Mouse (Mus musculus) forebrain, embryonic 16.5 days (tissue): ENCODE results near the gene Brd3. TPM values are rescaled to one million over a fixed set of nuclear protein-coding genes. Genes with fewer than 3 reads are reported as not detected.
A peak's percentile ranks its signal among the peaks of the same experiment; 100 is the strongest.

Experiments used
- ATAC-seq: fragments of 200-750 bp; cut with Nextera tagmentation; 2 replicates; pipeline ENCODE4 v1.8.0; 2017; ENCODE audit warnings: mild to moderate bottlenecking, moderate library complexity
- H3K27ac ChIP-seq: fragments of 300-500 bp; sonication (generic); 2 replicates; pipeline ENCODE4 v1.5.1; 2014; ENCODE audit warnings: low read length, control low read depth
- H3K27me3 ChIP-seq: fragments of 300-500 bp; sonication (generic); replicated peaks from 2 replicates; pipeline ENCODE4 v1.6.1; 2014; ENCODE audit warnings: low read length; ENCODE audit not compliant: control insufficient read depth, insufficient read depth
- H3K36me3 ChIP-seq: fragments of 300-500 bp; sonication (generic); 2 replicates; pipeline ENCODE4 v1.6.1; 2014; ENCODE audit not compliant: control insufficient read depth, insufficient read depth
- H3K4me1 ChIP-seq: fragments of 300-500 bp; sonication (generic); replicated peaks from 2 replicates; pipeline ENCODE4 v1.6.1; 2014; ENCODE audit warnings: low read length; ENCODE audit not compliant: control insufficient read depth, insufficient read depth
- H3K4me2 ChIP-seq: fragments of 300-500 bp; sonication (generic); 2 replicates; pipeline ENCODE4 v1.6.1; 2014; ENCODE audit warnings: mild to moderate bottlenecking, low read length, control low read depth
- H3K4me3 ChIP-seq: fragments of 300-500 bp; sonication (generic); replicated peaks from 2 replicates; pipeline ENCODE4 v1.5.1; 2014; ENCODE audit warnings: mild to moderate bottlenecking, low read length, control low read depth
- H3K9ac ChIP-seq: fragments of 300-500 bp; sonication (generic); replicated peaks from 2 replicates; pipeline ENCODE4 v1.6.1; 2014; ENCODE audit warnings: low read depth, low read length, control low read depth
- H3K9me3 ChIP-seq: fragments of 300-500 bp; sonication (generic); 2 replicates; pipeline ENCODE4 v1.6.1; 2016; ENCODE audit warnings: low read length; ENCODE audit not compliant: control insufficient read depth
- WGBS: fragments of 180-500 bp; shearing (Covaris S2); extraction: QIAGEN DNeasy Blood & Tissue Kit; methylation state at CpG from one replicate; pipeline ENCODE4 v1.1.7; 2014; 5-methylcytosine and 5-hydroxymethylcytosine counted together
- polyA plus RNA-seq: library from polyadenylated mRNA; unstranded; fragments of >200 nt; fragmentation: Nextera tagmentation; extraction: Ambion mirVana; gene quantifications from 2 replicates; pipeline ENCODE4 v1.2.1, GENCODE M21; 2015

Gene Brd3
- polyA plus RNA-seq, 1 experiment from 2014 or later: 153 TPM

DNA sequence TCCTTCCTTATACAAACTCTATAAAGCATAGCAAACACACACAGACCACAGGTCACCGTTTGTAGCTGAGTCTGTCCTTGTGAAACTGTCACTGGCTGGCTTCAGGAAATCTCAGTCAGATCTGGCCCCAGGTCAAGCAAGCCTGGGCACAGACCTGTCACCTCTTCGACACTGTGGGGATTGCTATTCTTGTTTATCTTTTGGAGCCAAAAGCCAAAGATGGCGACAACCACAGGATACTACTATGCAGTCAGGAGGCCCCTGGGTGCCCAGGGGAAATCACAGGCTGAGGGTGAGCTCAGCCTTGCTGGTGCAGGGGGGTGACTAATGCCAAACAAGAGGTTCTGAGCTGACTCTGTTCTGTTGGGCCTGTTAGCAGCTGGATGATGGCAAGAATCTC lies 91.0 kb downstream of the Brd3 start:
- Histone ChIP-seq H3K9ac (no peak overlapping the region), H3K27ac (no peak overlapping the region), H3K36me3 (no peaks in the 10 kb centered on the region), H3K4me1 (peaks cover 59% of the 10 kb centered on the region), H3K4me2 (no peak overlapping the region), H3K4me3 (no peak overlapping the region), H3K9me3 (no peaks in the 10 kb centered on the region), H3K27me3 (no peaks in the 10 kb centered on the region)
- 50% methylated on average over 3 of the region's 3 CpGs for WGBS
- no peak for ATAC-seq

DNA sequence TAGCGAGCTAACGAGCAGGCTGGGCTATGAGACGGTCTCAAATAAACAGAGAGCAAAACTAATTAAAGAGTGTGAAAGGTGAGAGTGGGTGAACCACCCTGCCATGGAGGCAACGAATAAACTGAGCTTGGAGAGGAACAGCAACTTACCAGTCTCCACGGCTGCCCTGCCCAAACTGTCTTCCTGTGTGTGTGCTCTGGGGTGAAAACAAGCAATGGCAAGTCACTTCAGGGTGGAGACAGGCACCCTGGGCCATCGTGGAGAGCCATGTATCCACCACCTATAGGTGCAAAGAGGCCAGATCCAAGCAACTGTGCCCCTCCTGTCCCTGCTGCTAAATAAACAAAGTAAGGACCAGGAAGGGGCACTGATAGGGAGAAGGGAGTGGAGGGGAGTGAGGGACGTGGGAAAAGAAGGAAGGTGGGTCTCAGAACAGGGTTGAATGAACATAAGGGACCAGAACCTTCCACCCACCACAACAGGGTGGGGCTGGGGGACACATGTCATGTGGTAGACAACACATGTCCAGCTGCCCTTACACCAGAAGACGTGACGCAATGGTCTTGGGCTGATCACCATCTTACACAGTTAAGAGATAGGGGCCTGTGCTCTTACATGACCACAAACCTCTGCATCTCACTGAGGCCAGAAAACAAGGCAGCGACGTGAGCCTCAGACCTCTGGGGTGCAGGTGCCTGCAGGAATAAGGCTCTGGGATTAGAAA lies 92.2 kb downstream of the Brd3 start:
- Histone ChIP-seq H3K4me2 (no peak overlapping the region), H3K27ac (no peak overlapping the region)
- 61% methylated on average over 11 of the region's 11 CpGs for WGBS

GRCm38 (mm10) chr2:27413936-27414657 lies 93.4 kb downstream of the Brd3 start:
- H3K27ac ChIP-seq: peak overlapping the region; percentile 46
- 8% methylated on average over 16 of the region's 16 CpGs for WGBS
- H3K27me3 ChIP-seq: no peaks in the 10 kb centered on the region
- H3K36me3 ChIP-seq: no peaks in the 10 kb centered on the region
- peak; percentile 70 for ATAC-seq
- peak overlapping the region; percentile 39 for H3K4me2 ChIP-seq
- peaks cover 57% of the 10 kb centered on the region for H3K4me1 ChIP-seq
- no peak overlapping the region for H3K4me3 ChIP-seq
- H3K9ac ChIP-seq: peak overlapping the region; percentile 37
- no peaks in the 10 kb centered on the region for H3K9me3 ChIP-seq

More for the DNA sequence above, 92.2 kb downstream of the Brd3 start:
- H3K4me1 ChIP-seq: peaks cover 57% of the 10 kb centered on the region
- no peaks in the 10 kb centered on the region for H3K9me3 ChIP-seq
- ATAC-seq: no peak
- H3K9ac ChIP-seq: no peak overlapping the region
- H3K36me3 ChIP-seq: no peaks in the 10 kb centered on the region
- no peak overlapping the region for H3K4me3 ChIP-seq
- no peaks in the 10 kb centered on the region for H3K27me3 ChIP-seq

GRCm38 (mm10) chr2:27413582-27413935 lies 93.9 kb downstream of the Brd3 start:
- peaks cover 56% of the 10 kb centered on the region for H3K4me1 ChIP-seq
- peak overlapping the region; percentile 37; the same call in 1 of the 2 replicates for H3K9ac ChIP-seq
- 6% methylated on average over 2 of the region's 2 CpGs for WGBS
- H3K4me2 ChIP-seq: peak overlapping the region; percentile 39
- H3K4me3 ChIP-seq: no peak overlapping the region
- no peak for ATAC-seq
- H3K36me3 ChIP-seq: no peaks in the 10 kb centered on the region
- no peaks in the 10 kb centered on the region for H3K27me3 ChIP-seq
- peak overlapping the region; percentile 39 for H3K27ac ChIP-seq
- no peaks in the 10 kb centered on the region for H3K9me3 ChIP-seq

DNA sequence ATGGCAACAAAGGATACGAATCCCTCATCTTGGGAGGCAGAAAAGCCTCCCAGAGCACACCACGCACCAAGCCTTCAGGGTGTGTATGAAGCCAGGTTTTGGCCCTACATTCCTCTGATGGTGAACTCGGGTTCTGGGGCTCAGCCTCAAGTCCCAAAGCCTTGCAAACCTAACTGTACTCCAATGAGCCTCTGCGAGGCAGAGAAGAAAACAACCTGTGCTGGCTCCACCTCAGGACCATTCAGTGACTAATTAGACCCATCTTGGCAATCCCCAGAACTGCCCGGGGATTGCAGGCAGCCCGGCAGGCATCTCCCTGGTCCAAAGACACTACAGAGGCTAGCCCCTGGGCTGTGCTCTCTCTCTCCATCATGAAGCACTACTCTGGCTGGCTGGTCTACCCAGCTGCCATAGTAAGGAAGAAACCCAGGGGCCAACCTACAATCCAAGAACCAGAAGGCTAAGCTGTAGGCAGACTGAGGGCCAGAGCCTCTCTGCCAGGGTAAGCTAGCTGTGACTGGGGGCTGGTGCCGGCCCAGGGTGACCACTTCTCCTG lies 95.1 kb downstream of the Brd3 start:
- Histone ChIP-seq H3K9me3 (no peaks in the 10 kb centered on the region), H3K27me3 (no peaks in the 10 kb centered on the region), H3K4me2 (peak overlapping the region; percentile 21; the same call in 1 of the 2 replicates), H3K4me1 (peaks cover 47% of the 10 kb centered on the region), H3K4me3 (no peak overlapping the region), H3K9ac (0 out of 2 replicates have a peak overlapping the region, but pooled peaks have one; percentile 16), H3K36me3 (no peaks in the 10 kb centered on the region), H3K27ac (peak overlapping the region; percentile 80)
- WGBS: 11% methylated on average over 7 of the region's 7 CpGs
- peak; percentile 15; the same call in 1 of the 2 replicates for ATAC-seq

GRCm38 (mm10) chr2:27411688-27412174 lies 95.7 kb downstream of the Brd3 start:
- no peak overlapping the region for H3K9ac ChIP-seq

DNA sequence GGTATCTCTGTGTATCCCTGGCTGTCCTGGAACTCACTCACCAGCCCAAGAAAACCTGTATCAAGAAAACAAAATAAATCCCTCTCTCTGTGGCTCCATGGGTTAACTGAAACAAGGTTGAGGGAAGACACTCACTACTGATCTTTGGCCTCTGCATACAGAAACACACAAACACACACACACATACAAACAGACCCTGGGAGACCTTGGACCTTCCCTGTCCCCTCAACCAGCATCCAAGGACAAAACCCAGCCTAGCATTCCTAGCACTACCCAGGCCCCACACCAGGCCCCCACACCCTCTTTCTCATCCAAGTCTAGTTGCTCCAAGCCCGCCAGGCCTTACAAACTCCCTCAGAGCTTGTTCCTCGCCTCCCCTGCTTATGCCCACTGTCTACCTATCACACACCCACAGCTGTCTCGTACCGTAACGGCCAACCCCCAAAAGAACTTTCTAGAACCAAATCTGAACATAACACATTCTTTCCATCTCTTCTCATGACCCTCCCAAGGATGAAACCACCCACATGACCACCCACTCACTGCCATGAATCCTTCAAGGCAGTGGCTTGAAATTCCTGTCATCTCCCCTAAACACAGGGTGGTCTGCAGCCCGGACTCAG lies 96.8 kb downstream of the Brd3 start:
- peaks cover 41% of the 10 kb centered on the region for H3K4me1 ChIP-seq
- no peak overlapping the region for H3K9ac ChIP-seq
- no peaks in the 10 kb centered on the region for H3K36me3 ChIP-seq
- 88% methylated on average over 6 of the region's 6 CpGs for WGBS
- no peak overlapping the region for H3K27ac ChIP-seq
- no peaks in the 10 kb centered on the region for H3K9me3 ChIP-seq
- H3K4me2 ChIP-seq: no peak overlapping the region
- no peaks in the 10 kb centered on the region for H3K27me3 ChIP-seq
- no peak overlapping the region for H3K4me3 ChIP-seq
- no peak for ATAC-seq

More at GRCm38 (mm10) chr2:27411688-27412174, 95.7 kb downstream of the Brd3 start:
- no peak overlapping the region for H3K4me2 ChIP-seq
- H3K4me3 ChIP-seq: no peak overlapping the region
- 35% methylated on average over 8 of the region's 8 CpGs for WGBS
- ATAC-seq: peak; percentile 41
- H3K4me1 ChIP-seq: peaks cover 48% of the 10 kb centered on the region
- no peaks in the 10 kb centered on the region for H3K9me3 ChIP-seq
- no peaks in the 10 kb centered on the region for H3K36me3 ChIP-seq
- peak overlapping the region; percentile 48 for H3K27ac ChIP-seq
- no peaks in the 10 kb centered on the region for H3K27me3 ChIP-seq

DNA sequence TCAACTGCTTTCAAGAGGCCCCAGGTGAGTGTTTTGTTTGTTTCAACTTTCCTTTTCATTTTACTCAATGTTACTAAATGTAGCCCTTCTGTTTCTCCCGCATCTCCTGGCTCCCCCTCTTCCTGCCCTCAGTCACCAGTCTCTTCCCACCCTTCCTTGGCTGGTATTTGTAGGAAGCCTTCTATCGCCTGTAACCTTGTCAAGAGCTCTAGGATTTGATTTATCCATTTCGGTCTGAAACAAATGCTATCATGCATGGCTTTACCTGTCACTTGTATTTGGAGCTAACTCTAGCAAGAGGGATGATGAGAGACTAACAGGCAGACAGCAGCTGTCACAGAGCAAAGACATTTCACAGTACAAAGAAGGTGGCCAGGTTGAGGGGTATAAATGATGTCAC lies 99.3 kb downstream of the Brd3 start:
- Histone ChIP-seq H3K27ac (no peak overlapping the region), H3K4me3 (no peak overlapping the region), H3K27me3 (no peaks in the 10 kb centered on the region), H3K36me3 (no peaks in the 10 kb centered on the region), H3K4me2 (no peak overlapping the region), H3K9me3 (no peaks in the 10 kb centered on the region), H3K4me1 (peaks cover 19% of the 10 kb centered on the region), H3K9ac (no peak overlapping the region)
- 83% methylated on average over 3 of the region's 3 CpGs for WGBS
- ATAC-seq: no peak

DNA sequence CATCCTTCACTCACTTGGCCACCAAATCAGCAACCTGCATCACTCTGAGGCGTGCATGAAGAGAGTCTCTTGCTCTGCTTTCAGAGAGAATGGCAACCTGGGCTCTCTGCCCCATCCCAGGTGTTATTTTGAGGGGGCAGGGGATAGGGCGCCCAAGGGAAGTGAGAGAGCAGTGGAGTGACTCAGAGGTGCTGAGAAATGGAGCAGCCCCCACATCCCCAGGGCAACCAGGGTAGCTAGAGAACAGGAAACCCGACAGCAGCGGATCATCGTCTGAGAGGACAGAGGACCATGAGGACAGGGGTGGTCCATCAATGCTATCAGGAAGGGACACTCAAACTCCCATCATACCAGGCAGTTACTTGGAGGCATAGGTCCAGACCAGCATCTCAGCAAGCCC lies 100.5 kb downstream of the Brd3 start:
- WGBS: 92% methylated on average over 5 of the region's 5 CpGs
- no peaks in the 10 kb centered on the region for H3K27me3 ChIP-seq
- no peaks in the 10 kb centered on the region for H3K9me3 ChIP-seq
- H3K4me3 ChIP-seq: no peak overlapping the region
- ATAC-seq: no peak
- H3K4me1 ChIP-seq: peaks cover 11% of the 10 kb centered on the region
- H3K27ac ChIP-seq: no peak overlapping the region
- H3K36me3 ChIP-seq: no peaks in the 10 kb centered on the region
- no peak overlapping the region for H3K9ac ChIP-seq
- no peak overlapping the region for H3K4me2 ChIP-seq
